Mouse (Mus musculus): ENCODE data around the gene Ajuba.
"Not testable (repeated sequence)": the region's sequence is repeated elsewhere in the genome, so short reads cannot be mapped to it uniquely, and the experiment has no call there.

Gene Ajuba

DNA sequence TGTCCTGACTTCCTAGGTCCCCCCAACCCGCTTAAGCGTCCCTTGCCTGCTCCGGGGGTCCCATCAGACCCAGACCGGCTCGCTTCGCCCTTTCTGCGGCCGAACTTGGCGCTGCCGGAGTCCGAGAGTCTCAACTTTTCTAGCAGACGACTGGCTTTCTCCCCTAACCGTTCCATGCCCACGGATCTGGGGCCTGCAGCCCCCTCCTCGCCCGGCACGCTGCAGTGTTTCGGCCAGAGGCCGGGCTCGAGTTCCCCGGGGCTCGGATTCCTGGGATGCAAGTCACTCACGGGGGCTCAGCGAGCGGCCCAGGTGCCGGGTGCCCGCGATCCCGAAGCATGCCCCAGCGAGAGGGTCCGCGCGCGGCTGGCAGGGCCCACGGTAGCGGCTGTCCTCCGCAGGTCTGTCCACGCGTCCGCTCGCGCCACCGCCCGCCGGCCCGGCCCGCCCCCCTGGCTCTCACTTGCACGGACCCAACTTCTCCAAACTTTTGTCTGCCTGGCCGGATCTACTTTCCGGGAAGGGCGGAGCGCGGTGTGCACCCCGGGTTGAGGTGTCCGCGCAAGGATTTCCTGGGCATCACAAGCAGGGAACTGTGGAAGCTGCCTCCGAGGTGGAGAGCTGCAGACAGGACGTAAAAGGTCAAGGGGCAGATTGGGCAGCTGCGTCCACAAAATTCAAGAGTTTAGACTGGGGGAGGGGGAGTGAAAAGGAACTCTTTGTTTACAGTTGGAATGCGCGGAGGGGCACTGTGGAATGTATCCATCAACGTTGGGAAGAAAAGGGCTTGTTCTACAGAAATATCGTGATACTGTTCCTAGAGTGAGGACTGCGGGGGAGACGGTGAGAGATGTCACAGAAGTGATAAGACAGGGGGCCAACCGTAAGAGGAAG lies at the start of gene Ajuba:
Gene Ajuba, minus strand, starts transcription at position 470 of the 894 bp plus-strand sequence.
- no peak for DNase-seq (ENCODE audit: low read depth, low spot score)

GRCm38 (mm10) chr14:54624976-54625375 lies 47.6 kb upstream of the Ajuba start:
- DNase-seq (ENCODE audit: low read depth, low spot score): no peak

DNA sequence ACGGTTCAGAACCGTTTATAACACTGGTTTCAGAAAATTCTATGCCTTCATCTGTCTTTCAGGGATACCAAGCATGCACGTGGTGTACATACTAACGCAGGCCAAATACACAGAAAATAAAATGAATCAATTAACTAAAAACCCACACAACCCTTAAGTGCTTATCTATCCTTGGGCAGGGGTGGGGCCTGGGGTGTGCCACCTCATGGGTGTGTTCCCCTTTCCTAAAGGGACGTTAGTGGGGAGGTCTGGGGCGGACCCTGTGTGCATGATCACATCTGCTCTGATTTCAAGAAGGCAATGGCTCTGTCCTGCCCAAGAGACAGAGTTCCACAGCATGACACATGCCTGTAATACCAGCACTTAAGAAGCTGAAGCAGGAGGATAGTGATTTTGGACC lies 46.0 kb upstream of the Ajuba start:
- no peak for DNase-seq (ENCODE audit: low read depth, low spot score)

GRCm38 (mm10) chr14:54621133-54621532 lies 43.8 kb upstream of the Ajuba start, which contains the start of gene Psmb11:
TSS of gene Psmb11 (plus strand) at chr14:54621433.
- DNase-seq (ENCODE audit: low read depth, low spot score): no peak

GRCm38 (mm10) chr14:54617897-54618365 lies 40.6 kb upstream of the Ajuba start, which contains the start of gene Psmb5:
TSS of gene Psmb5 (minus strand) at chr14:54618022.
- peak; percentile 90 for DNase-seq (ENCODE audit: low read depth, low spot score)

GRCm38 (mm10) chr14:54617152-54617896 lies 40.0 kb upstream of the Ajuba start:
- no peak for DNase-seq (ENCODE audit: low read depth, low spot score)

DNA sequence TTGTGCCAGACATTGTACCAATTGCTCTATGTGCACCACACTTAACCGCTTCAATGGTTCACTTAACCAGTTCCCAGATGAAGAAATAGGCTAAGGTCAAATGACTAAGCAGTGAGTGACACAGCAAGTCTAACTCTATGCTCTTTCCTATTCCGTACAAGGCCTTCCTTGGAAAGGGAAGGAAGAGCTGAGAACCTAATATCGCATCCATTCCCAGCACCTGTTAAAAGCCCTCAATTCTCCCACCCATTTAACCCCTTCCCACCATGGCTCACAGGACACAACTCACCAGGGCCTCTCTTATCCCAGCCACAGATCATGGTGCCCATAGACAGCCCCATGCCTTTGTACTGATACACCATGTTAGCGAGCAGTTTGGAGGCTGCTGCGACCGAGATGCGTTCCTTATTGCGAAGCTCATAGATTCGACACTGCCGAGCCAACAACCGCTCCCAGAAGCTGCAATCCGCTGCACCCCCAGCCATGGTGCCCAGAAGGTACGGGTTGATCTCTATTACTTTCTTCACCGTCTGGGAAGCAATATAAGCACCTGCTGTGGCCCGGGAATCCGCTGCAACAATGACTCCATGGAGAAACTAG lies 39.0 kb upstream of the Ajuba start:
- no peak for DNase-seq (ENCODE audit: low read depth, low spot score)

DNA sequence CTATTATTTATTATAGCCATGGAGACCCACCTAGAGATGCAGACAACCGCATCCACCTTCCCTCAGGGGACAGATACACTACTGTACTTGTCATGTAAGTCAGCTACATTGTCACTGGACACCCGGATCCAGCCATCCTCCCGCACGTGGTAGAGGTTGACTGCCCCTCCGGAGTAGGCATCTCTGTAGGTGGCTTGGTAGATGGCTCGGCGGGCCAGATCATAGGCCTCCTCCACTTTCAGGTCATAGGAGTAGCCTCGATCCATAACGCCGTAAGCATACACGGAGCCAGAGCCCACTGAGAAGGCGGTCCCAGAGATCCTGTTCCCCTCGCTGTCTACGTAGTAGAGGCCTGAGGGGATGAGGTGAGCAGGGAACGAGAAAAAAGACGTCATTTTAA lies 36.8 kb upstream of the Ajuba start:
- not testable (repeated sequence) for DNase-seq (ENCODE audit: low read depth, low spot score)

GRCm38 (mm10) chr14:54610648-54611047 lies 33.3 kb upstream of the Ajuba start:
- DNase-seq (ENCODE audit: low read depth, low spot score): no peak

DNA sequence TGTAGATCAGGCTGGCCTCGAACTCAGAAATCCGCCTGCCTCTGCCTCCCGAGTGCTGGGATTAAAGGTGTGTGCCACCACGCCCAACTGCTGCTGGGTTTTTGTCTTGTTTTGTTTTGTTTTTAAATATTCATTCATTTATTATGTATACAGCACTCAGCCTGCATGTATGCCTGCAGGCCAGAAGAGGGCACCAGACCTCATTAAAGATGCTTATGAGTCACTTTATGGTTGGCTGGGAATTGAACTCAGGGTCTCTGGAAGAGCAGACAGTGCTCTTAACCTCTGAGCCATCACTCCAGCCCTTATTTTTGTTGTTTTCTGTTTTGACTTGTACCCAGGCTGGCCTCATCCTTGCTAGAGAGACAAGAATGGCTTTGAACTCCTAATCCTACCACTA lies 32.6 kb upstream of the Ajuba start:
- DNase-seq (ENCODE audit: low read depth, low spot score): no peak

- DNase-seq (ENCODE audit: low read depth, low spot score): no peak
These were observed 31.9 kb upstream of the Ajuba start for GRCm38 (mm10) chr14:54609245-54609644.

GRCm38 (mm10) chr14:54607226-54607625 lies 29.9 kb upstream of the Ajuba start:
- no peak for DNase-seq (ENCODE audit: low read depth, low spot score)

DNA sequence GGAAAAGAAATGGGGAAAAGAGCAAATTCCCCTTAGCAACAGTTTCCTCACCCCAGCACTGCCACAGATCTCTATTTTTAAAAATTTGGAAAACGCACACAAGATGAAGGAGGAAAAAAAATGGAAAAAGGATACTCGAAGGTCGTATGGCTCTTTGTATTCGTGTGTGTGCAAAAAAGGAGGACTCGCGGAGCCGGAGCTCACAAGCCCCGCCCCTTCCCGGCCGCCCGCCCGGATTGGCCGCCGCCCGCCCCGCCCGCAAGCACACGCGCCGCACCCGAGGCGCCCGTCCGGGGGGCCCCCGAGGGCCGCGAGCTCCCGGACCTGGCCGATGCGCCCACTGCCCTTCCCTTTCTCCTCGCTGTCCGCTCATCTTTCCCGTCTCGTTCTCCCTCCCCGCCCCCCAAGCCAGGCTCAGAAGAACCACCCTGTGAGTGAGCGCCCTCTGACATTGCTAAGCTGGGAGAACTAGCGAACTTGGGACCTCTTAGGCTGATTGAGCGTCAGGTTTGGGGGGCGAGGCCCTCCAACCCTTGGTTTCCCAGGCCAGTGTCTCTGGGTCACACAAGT lies 28.5 kb upstream of the Ajuba start, which contains the start of gene 4931414P19Rik:
Gene 4931414P19Rik, minus strand, starts transcription at position 242 of the 570 bp plus-strand sequence.
- peak; percentile 53 for DNase-seq (ENCODE audit: low read depth, low spot score)

GRCm38 (mm10) chr14:54603686-54604085 lies 26.3 kb upstream of the Ajuba start:
- DNase-seq (ENCODE audit: low read depth, low spot score): no peak

- peak; percentile 88 for DNase-seq (ENCODE audit: low read depth, low spot score)
These were observed 25.8 kb upstream of the Ajuba start for GRCm38 (mm10) chr14:54603038-54603654.

GRCm38 (mm10) chr14:54602613-54603012 lies 25.3 kb upstream of the Ajuba start:
- no peak for DNase-seq (ENCODE audit: low read depth, low spot score)

GRCm38 (mm10) chr14:54601601-54602000 lies 24.2 kb upstream of the Ajuba start:
- no peak for DNase-seq (ENCODE audit: low read depth, low spot score)

DNA sequence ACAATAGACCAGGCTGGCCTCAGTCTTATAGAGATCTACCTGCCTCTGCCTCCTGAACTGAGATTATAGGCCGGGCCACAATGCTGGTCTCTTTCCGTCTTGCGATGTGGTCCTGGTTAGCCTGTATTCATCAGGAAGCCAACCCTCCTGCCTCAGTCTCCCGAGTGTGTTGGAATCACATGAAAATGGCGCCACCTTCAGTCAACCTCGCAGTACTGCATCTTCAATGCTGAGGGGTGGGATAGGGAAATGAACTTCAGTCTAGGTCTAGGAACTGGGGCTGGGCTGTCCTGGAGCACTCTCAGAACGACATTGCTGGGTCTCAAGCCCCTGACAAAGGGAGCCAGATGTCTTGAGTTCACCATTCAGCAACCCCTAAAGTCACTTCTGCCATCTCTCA lies 19.7 kb upstream of the Ajuba start:
- DNase-seq (ENCODE audit: low read depth, low spot score): no peak

GRCm38 (mm10) chr14:54594631-54595414 lies 17.5 kb upstream of the Ajuba start:
- DNase-seq (ENCODE audit: low read depth, low spot score): no peak

DNA sequence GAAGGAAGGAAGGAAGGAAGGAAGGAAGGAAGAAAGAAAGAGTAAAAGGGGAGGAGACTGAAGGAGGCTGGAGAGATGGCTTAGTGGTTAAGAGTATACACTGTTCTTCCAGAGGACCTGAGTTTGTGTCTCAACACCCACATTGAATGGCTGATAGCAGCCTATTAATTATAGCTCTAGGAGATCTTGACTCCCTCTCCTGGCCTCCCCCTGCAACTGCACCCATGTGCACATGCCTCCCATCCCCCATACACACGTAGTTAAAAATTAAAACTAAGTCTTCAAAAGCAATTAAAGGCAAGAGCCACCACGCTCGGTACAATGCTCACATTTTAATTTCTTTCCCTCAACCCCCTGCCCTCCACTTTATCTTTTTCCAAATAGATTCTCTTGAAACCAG lies 16.7 kb upstream of the Ajuba start:
- DNase-seq (ENCODE audit: low read depth, low spot score): no peak
